Mouse (Mus musculus) kidney, postnatal 36 days (tissue): ENCODE measurements at regions not wholly inside any gene's neighbourhood (a gene's known extent, or its start where the extent isn't known, plus 50 kb on each side); places are given as distances from the start of the nearest gene placed in this dataset.

Source experiments
- DNase-seq, 2 experiments: peaks; one replicate each; pipeline ENCODE4 v3.0.0; 2021 to 2022; ENCODE audit warnings: mixed read lengths in 2 of 2

DNA sequence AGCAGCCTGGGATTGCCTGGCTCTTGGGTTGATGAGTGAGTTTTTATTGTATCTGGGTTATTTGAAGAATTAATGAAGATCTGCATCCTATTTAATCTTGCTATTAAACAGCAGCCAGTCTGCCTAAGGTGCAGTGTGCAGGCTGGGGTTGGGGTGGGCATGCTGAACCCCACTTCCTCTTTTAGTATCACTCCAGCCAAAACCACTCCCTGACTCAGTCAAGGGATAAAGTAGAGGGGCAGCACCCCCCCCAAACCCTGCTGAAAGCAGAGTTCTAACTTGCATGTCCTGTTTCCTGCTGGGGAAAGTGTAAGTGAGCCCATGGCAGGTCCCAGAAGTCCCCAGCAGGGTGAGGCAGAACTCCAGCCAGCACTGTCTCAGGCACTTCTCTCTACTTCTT is 292.7 kb upstream of the Rtl1 start:
- DNase-seq = no peak

GRCm38 (mm10) chr12:109893657-109894056 is 293.5 kb upstream of the Rtl1 start:
- no peak for DNase-seq

- peak; percentile 87 to 91 for DNase-seq
Observed at GRCm38 (mm10) chr12:109895389-109895788, 295.3 kb upstream of the Rtl1 start.

- no peak for DNase-seq
Observed at GRCm38 (mm10) chr12:109896397-109896796, 296.3 kb upstream of the Rtl1 start.

DNA sequence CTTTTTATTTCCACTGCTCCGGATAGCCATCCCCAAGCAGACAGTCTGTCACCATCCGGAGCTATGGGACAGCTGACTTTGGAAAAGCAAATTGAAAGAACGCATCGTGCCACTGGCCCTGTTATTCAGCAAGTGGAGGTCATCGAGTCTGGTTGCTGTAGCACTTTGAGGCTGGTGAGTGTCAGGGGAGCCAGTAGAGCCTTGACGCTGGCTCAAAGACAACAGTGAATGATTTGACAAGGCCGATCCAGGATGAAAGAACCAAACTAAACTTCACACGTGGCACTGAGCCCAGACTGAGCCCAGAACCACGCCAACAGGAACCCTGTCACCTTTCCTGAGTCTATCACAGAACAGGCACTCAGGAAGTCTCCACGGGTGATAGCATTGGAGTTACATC is 296.8 kb upstream of the Rtl1 start:
- DNase-seq = peak in 1 of 2 experiments; percentile 47

GRCm38 (mm10) chr12:109897861-109898385 is 297.8 kb upstream of the Rtl1 start:
- DNase-seq = no peak

DNA sequence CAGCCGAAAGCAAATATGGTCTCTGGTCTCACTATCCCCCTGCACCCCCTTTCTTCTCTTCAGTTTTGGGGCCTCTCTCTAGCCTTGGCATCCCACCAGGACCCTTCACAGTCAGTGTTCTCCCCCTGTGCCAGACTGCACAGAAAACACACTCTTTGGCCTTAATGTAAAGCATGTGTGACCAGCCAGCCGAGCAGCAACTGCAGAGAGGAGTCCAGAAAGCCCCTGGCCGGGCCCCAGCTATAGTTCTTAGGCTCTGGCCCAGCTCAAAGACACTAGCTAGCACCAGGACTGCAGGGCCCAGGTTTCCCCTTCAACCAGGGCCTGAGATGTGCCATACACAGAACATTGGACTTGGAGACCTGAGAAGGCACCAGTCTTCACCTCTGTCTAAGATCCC is 299.3 kb upstream of the Rtl1 start:
- DNase-seq = no peak

DNA sequence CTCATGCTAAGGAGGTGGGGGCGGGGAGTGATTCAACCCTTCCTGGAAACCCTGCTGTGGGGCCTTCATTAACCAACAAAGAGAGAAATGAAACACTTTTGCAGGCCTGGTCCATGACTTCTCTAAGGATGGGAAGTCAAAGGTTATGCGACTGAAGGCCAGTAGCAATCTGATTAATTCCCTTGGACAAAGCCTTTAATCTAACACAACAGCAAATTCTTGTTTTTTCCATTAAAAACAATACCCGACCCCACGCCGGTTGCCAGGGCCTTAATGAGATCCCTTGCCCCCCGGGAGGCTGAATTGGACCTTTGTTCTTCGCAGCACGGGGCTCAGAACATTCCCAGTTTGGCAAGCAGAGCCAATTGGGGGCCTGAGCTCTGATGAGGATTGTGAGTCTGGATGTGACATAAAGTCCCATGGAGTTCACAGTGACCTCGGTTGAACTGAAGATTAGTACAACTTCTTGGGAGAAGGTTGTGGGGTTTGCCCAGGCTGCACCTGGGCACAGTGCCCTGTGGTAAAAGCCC is 310.9 kb upstream of the Rtl1 start:
- no peak for DNase-seq

DNA sequence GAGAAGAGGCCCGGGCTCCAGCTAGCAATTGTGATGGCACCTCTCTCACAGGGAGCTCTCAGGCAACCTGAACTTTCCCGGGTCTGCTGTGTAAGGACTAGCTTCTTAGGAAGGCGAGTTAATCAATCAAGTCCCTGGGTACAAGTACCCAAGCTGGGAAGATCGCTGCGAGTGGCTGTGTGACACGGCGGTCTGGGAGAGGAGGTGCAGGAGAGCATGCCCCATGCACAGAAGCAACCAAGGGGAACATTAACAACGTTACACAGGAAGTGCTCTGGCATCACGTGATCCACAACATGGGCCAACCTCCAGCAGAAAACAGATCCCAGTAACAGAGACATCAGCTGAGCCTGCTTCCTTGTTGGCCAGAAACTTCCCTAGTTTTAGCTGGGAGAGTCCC is 311.4 kb upstream of the Rtl1 start:
- DNase-seq = no peak

- no peak for DNase-seq
Observed at GRCm38 (mm10) chr12:109917761-109918160, 317.6 kb upstream of the Rtl1 start.

DNA sequence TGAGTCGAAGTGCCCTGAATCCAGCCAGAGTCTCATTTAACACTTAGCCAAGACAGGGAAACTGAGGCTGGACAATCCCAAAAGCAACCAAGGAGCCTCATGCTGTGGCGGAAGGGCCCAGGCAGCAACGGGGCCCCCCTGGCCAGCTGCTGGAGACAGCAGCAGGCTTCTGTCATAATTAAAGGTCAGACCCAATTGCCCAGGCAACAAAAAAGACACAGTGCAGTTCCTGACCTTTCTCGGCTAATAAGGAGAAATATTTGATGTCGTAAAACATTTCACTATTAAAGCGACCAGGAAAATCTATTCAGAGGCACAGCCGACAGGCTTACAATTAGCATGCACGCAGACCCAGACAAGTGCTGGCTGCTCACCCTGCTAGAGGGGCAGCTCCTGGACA is 318.8 kb upstream of the Rtl1 start:
- DNase-seq = peak; percentile 10 to 14

- DNase-seq = no peak
Observed at GRCm38 (mm10) chr12:109922111-109922510, 322.0 kb upstream of the Rtl1 start.

- no peak for DNase-seq
Observed at GRCm38 (mm10) chr12:109925866-109926265, 325.7 kb upstream of the Rtl1 start.

DNA sequence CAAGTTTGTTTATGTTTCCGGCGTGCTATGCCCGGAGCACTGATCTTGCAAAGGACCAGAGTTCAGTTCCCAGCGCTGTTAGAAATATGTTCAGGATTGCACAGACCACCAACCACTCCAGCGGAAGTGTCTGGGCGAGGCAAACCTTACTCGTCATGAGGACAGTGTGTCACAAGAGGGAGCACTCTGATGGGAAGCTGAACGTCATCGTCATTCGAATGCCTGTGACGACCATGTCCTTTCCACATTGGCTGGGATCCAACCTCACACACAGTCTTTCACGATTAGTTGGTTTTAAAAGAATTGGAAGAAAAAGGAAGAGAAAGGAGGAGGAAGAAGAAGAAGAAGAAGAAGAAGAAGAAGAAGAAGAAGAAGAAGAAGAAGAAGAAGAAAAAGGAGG is 326.5 kb upstream of the Rtl1 start:
- DNase-seq = no peak

GRCm38 (mm10) chr12:109946179-109946578 is 332.7 kb upstream of the Dio3 start:
- no peak for DNase-seq

- no peak for DNase-seq
Observed at GRCm38 (mm10) chr12:109946936-109947335, 331.9 kb upstream of the Dio3 start.

- no peak for DNase-seq
Observed at GRCm38 (mm10) chr12:109947886-109948433, 330.9 kb upstream of the Dio3 start.

DNA sequence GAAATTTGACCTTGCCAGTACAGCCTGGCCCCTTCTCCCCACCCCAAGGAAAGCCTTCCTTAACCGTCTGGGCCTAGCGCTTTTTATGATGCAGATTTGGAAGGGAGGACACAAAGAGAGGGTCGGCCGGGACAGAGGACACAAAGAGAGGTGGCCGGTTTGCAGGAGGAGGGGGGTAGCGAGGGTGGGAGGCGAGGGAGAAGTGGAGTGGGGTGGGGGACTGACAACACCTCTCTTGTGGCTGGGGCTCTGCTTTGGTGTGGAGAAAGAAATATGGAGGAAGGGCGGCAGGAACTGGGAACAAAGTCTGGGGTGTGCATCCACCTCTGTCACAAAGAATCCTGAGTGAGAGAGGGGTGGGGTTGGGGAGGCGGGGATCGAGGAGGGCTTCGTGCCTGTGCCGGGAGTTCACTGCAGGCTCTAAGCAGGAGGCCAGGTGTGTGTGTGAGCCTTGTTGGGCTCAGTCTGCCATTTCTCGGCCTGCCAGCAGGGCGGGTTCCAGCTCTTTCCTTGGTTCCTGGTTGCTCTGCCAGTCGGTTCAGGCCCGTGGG is 330.4 kb upstream of the Dio3 start:
- DNase-seq = no peak

DNA sequence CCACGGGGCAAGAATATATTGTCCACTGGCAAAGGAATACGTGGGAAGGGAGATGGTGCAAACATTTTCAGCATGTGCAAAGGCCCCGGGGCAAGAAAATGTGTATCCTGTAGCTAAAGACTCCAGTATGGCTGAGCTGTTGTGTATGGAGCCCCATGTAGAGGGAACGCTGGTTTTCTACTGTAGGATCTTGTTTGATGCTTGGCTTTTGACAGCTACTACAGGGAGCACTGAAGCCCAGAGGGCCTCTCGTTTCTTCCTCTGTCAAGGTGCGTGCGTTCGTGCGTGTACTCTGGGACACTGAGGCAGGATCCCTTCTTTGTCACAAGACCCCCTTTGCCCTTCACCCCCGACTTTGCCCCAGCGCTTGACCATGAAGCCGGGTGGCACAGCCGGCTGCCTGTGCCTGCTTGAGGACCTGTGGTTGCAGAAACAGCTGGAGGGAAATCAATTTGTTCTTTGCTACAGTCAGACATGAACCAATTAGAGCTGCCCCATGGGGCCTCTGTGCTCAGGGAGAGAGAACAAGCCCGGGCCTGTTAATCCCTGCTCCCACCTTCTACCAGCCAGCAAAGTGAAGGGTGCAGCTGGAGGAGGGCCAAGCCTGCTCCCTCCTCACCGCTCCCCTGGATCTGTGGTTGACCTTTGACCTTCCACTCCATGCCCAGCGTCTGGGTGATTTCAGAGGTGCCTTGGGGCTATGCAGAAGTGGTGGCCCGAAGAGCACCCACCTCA is 329.5 kb upstream of the Dio3 start:
- peak in 1 of 2 experiments; percentile 7 for DNase-seq

DNA sequence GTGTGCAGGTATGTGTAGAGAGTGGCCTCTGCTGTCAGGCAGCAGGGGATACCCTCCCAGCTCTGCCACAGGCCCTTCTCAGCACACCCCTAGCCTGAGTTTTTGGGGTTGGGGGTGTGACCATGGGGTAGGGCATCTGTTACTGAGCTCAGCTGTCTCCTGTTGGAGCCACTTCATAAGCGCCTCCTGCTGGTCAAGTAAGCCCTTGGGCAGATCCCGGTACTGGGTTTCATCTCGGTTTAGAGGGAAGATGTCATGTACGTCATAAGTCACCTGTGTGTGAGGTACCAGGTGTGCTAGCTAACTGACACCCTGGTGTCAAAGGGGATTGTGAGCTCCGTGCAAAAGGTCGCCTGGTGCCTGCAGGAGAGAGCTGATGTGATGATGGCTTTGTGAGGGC is 328.2 kb upstream of the Dio3 start:
- no peak for DNase-seq

DNA sequence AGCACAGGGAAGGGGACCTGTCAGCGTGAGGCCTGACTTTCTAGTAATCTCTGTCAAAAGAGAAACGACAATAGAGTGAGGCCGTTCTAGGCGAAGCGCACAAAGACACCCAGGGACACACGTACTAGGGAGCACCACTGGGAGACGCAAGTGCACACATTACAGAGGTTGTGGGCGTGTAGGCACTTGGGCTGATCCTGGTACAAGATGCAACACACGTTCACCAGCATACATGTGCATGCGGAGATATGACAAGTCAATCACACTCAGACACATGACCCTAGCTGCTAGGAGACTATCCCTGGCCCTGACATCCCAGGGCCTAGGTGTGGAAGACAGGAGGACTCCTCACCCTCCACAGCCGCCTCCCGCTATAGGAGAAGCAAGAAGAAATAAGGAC is 327.4 kb upstream of the Dio3 start:
- DNase-seq = no peak

DNA sequence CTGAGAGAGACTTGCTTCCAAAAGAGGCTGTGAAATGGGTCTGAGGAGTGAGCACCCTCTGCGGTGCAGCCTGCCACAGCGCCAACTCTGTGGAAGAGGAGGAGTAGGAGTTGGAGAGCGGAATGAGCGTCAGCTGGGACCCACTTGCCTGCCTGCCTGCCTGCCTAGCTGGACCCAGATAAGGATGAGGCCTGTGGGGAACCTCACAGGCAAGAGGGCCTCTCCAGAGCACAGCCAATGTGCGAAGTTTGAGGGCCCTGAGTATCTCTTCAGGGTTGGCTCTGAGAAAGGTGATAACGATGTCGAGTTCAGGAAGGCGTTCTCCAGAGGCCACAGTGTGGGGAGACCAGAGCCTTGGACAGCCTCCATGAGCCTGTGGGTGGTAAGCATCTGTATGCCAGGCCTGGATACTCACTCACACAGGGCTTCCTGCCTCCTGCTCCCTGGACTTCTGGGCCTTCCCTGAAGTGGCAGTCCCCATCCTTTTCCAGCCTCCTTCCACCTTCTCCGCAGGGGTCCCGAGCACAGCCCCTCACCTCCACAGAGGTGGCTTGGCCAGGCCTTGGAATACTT is 326.9 kb upstream of the Dio3 start:
- no peak for DNase-seq

DNA sequence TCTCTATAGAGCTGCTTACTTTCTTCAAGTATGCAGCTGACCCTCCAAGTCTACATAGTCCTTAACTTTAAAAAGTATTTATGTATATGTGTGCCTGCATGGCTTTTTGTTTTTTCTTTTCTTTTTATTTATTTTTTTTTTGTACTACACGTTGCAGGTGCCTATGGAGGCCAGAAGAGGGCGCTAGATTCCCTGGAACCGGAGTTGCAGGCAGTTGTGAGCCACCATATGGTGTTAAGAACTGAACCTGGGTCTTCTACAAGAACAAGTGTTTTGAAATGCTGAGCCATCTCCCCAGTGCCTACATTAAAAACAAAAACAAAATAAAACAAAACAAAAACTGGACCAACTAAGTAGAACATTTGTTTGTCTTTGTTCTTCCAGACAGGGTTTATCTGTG is 325.9 kb upstream of the Dio3 start:
- DNase-seq = no peak

GRCm38 (mm10) chr12:109957305-109957704 is 321.6 kb upstream of the Dio3 start:
- no peak for DNase-seq
